Mouse (Mus musculus) CH12.LX (cell line): ENCODE results near the gene Zfp46. TPM values are rescaled to one million over a fixed set of nuclear protein-coding genes. Genes with fewer than 3 reads are reported as not detected.

Source experiments
- DNase-seq: peaks from one replicate; pipeline ENCODE4 v3.0.0-alpha.2; 2013; ENCODE audit errors: extremely low read depth
- H3K27ac ChIP-seq: 2 replicates; pipeline ENCODE4 v1.5.1; 2012; ENCODE audit warnings: low read depth, mild to moderate bottlenecking, control low read depth, moderate library complexity; ENCODE audit not compliant: insufficient read depth
- H3K27me3 ChIP-seq: replicated peaks from 2 replicates; pipeline ENCODE3; 2012; ENCODE audit warnings: inconsistent platforms
- H3K36me3 ChIP-seq, 2 experiments: replicated peaks in 1 of 2; 2 replicates each; pipeline versions ENCODE3 to v1.6.1; 2012; ENCODE audit warnings: inconsistent platforms in 1 of 2, low read length in 1 of 2, mild to moderate bottlenecking in 1 of 2, mixed read lengths in 1 of 2, moderate library complexity in 1 of 2; ENCODE audit not compliant: control insufficient read depth in 1 of 2, insufficient read depth in 1 of 2
- H3K4me1 ChIP-seq, 2 experiments: 2 replicates each; pipeline ENCODE4 v1.6.1; 2012; ENCODE audit warnings: inconsistent platforms in 1 of 2, moderate library complexity in 1 of 2; ENCODE audit not compliant: insufficient read depth in 2 of 2, control insufficient read depth in 1 of 2
- H3K4me2 ChIP-seq: 2 replicates; pipeline ENCODE4 v1.6.1; 2012; ENCODE audit warnings: low read depth, mild to moderate bottlenecking, control low read depth; ENCODE audit not compliant: poor library complexity, insufficient read depth, severe bottlenecking
- H3K4me3 ChIP-seq, 3 experiments: fragments of 150-350 bp in 1 of 3; sonication (generic) in 1 of 3; replicated peaks in 1 of 3; 2 replicates each; pipeline versions ENCODE3 to v1.5.1; 2011 to 2012; ENCODE audit warnings: low read depth in 2 of 3, low read length in 2 of 3, mild to moderate bottlenecking in 2 of 3, moderate library complexity in 2 of 3, control low read depth in 1 of 3, improper control_type of control experiment in 1 of 3, inconsistent platforms in 1 of 3, mixed read lengths in 1 of 3; ENCODE audit not compliant: poor library complexity in 1 of 3
- H3K79me2 ChIP-seq: replicated peaks from 2 replicates; pipeline ENCODE4 v1.6.1; 2012; ENCODE audit warnings: mild to moderate bottlenecking, moderate library complexity; ENCODE audit not compliant: control insufficient read depth, poor library complexity, insufficient read depth, severe bottlenecking; ENCODE audit errors: extremely low read depth
- H3K9ac ChIP-seq: 2 replicates; pipeline ENCODE4 v1.6.1; 2012; ENCODE audit warnings: low read depth, mild to moderate bottlenecking, control low read depth, moderate library complexity; ENCODE audit not compliant: insufficient read depth
- H3K9me3 ChIP-seq: replicated peaks from 2 replicates; pipeline ENCODE3; 2012; ENCODE audit warnings: low read length, inconsistent platforms, mixed read lengths
- BHLHE40 ChIP-seq: IDR thresholded peaks from 2 replicates; pipeline ENCODE4 v1.6.1; 2011; ENCODE audit warnings: mild to moderate bottlenecking, low read depth, low read length, improper control_type of control experiment
- CHD2 ChIP-seq: IDR thresholded peaks from 2 replicates; pipeline ENCODE4 v1.6.1; 2011; ENCODE audit warnings: low read length, improper control_type of control experiment
- ETS1 ChIP-seq: conservative IDR thresholded peaks from 2 replicates; pipeline ENCODE4 v1.6.1; 2012; ENCODE audit warnings: low read depth, mild to moderate bottlenecking, inconsistent platforms, low read length, improper control_type of control experiment, moderate library complexity
- HCFC1 ChIP-seq: IDR thresholded peaks from 2 replicates; pipeline ENCODE4 v1.6.1; 2012; ENCODE audit warnings: low read depth, mild to moderate bottlenecking, inconsistent platforms, low read length, improper control_type of control experiment
- IRF4 ChIP-seq: IDR thresholded peaks from 2 replicates; pipeline ENCODE4 v1.6.1; 2014; ENCODE audit warnings: low read depth, mild to moderate bottlenecking, inconsistent platforms, low read length, improper control_type of control experiment
- MAFK ChIP-seq: IDR thresholded peaks from 2 replicates; pipeline ENCODE4 v1.6.1; 2011; ENCODE audit warnings: low read length, improper control_type of control experiment; ENCODE audit not compliant: insufficient replicate concordance
- MAX ChIP-seq: IDR thresholded peaks from 2 replicates; pipeline ENCODE4 v1.6.1; 2011; ENCODE audit warnings: low read length, improper control_type of control experiment
- MAZ ChIP-seq: IDR thresholded peaks from 2 replicates; pipeline ENCODE4 v1.6.1; 2012; ENCODE audit warnings: low read depth, mild to moderate bottlenecking, inconsistent platforms, low read length, improper control_type of control experiment, moderate library complexity
- MEF2A ChIP-seq: IDR thresholded peaks from 2 replicates; pipeline ENCODE4 v1.6.1; 2014; ENCODE audit warnings: low read depth, mild to moderate bottlenecking, inconsistent platforms, low read length, improper control_type of control experiment, borderline replicate concordance
- NELFE ChIP-seq: IDR thresholded peaks from 2 replicates; pipeline ENCODE4 v1.6.1; 2011; ENCODE audit warnings: low read depth, low read length, improper control_type of control experiment
- NRF1 ChIP-seq: IDR thresholded peaks from 2 replicates; pipeline ENCODE4 v1.6.1; 2014; ENCODE audit warnings: low read depth, mild to moderate bottlenecking, inconsistent platforms, low read length, improper control_type of control experiment, moderate library complexity
- PAX5 ChIP-seq: IDR thresholded peaks from 2 replicates; pipeline ENCODE4 v1.6.1; 2012; ENCODE audit warnings: low read length, inconsistent platforms, mixed read lengths
- POLR2AphosphoS2 ChIP-seq: IDR thresholded peaks from 2 replicates; pipeline ENCODE4 v1.6.1; 2011; ENCODE audit warnings: low read depth, low read length, improper control_type of control experiment
- RCOR1 ChIP-seq: conservative IDR thresholded peaks from 2 replicates; pipeline ENCODE4 v1.6.1; 2012; ENCODE audit warnings: low read depth, mild to moderate bottlenecking, inconsistent platforms, low read length, improper control_type of control experiment
- SMC3 ChIP-seq: IDR thresholded peaks from 2 replicates; pipeline ENCODE4 v1.6.1; 2011; ENCODE audit warnings: low read depth, low read length, improper control_type of control experiment
- TBP ChIP-seq: conservative IDR thresholded peaks from 2 replicates; pipeline ENCODE4 v1.6.1; 2011; ENCODE audit warnings: low read depth, low read length, improper control_type of control experiment
- TCF12 ChIP-seq: IDR thresholded peaks from 2 replicates; pipeline ENCODE4 v1.6.1; 2014; ENCODE audit warnings: low read depth, mild to moderate bottlenecking, inconsistent platforms, low read length, improper control_type of control experiment
- UBTF ChIP-seq: IDR thresholded peaks from 2 replicates; pipeline ENCODE4 v1.6.1; 2012; ENCODE audit warnings: low read depth, mild to moderate bottlenecking, inconsistent platforms, low read length, improper control_type of control experiment, moderate library complexity
- USF1 ChIP-seq: IDR thresholded peaks from 2 replicates; pipeline ENCODE4 v1.6.1; 2014; ENCODE audit warnings: low read depth, mild to moderate bottlenecking, inconsistent platforms, low read length, improper control_type of control experiment
- ZC3H11A ChIP-seq: IDR thresholded peaks from 2 replicates; pipeline ENCODE4 v1.6.1; 2012; ENCODE audit warnings: low read depth, mild to moderate bottlenecking, inconsistent platforms, low read length, improper control_type of control experiment
- ZKSCAN1 ChIP-seq: IDR thresholded peaks from 2 replicates; pipeline ENCODE4 v1.6.1; 2012; ENCODE audit warnings: low read depth, inconsistent platforms, low read length, improper control_type of control experiment, borderline replicate concordance
- ZNF384 ChIP-seq: IDR thresholded peaks from 2 replicates; pipeline ENCODE4 v1.6.1; 2012; ENCODE audit warnings: low read depth, low read length, improper control_type of control experiment, inconsistent platforms
- dilution Hi-C: fragments of 300-500 bp; cut with MboI; formaldehyde crosslinking; loops from 2 replicates; pipeline ENCODE4 v1.14.3; 2020; ENCODE audit warnings: low sequenced_read_pairs; ENCODE audit not compliant: extremely low pct_unique_long_range_greater_than_20kb, extremely low pct_ligation_motif_present
- in situ Hi-C: fragments of 300-500 bp; cut with MboI; formaldehyde crosslinking; loops from 3 replicates; pipeline ENCODE4 v1.14.3; 2019; ENCODE audit warnings: low sequenced_read_pairs, low pct_ligation_motif_present, low pct_unique_long_range_greater_than_20kb, mixed read lengths
- polyA plus RNA-seq: library from polyadenylated mRNA; unstranded; fragments of >175 nt; gene quantifications from 2 replicates; pipeline ENCODE4 v1.2.1, GENCODE M21; 2012; ENCODE audit warnings: low read depth; ENCODE audit not compliant: insufficient read length
- total RNA-seq, 2 experiments: library from RNA; depleted of rRNA; stranded (reverse); fragments of 300-350 nt in 1 of 2; fragments of >200 nt in 1 of 2; gene quantifications; 2 replicates each; pipeline ENCODE4 v1.2.3; 2012 to 2014

Gene Zfp46
- total and polyA plus RNA-seq, 3 experiments = 2.8 to 7.2 (median 4.1) TPM

DNA sequence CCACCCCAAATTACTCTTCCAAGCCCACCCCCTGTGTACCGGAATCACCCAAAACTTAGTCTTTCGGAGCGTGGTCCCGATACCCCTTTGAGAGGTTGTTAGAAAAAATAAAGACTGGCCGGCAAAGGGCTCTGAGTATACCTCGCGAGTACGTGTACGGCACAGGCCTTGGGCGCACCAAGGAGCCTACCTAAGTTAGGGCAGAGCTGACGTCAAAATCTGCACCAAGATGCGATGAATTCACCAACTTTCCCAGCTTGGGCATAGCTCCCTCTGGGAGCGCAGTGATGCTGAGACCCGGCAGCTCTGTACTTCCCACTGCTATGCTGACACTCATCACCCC is 37.1 kb upstream of the Zfp46 start:
- no peak for DNase-seq
- no peaks in the 10 kb centered on the region for H3K79me2 ChIP-seq
- H3K27ac ChIP-seq = no peak overlapping the region
- peaks cover 16% of the 10 kb centered on the region for H3K9me3 ChIP-seq
- H3K36me3 ChIP-seq = no peaks in the 10 kb centered on the region
- TF ChIP-seq PAX5 (no peak), BHLHE40 (no peak), MAZ (no peak)
- H3K4me1 ChIP-seq = peaks cover 0 to 13% of the 10 kb centered on the region in 2 experiments; a peak in 3 of 4 replicates
- H3K4me2 ChIP-seq = no peak overlapping the region
- in situ Hi-C loops (loop anchor here (25.0 kb wide), 1 partner anchor 365 kb away; the partner anchor contains the start of genes Kdm1a, Lactbl1 and Tex46), dilution Hi-C loops (no loop called here)
- H3K9ac ChIP-seq = no peak overlapping the region
- H3K27me3 ChIP-seq = peaks cover 82% of the 10 kb centered on the region
- no peak overlapping the region for H3K4me3 ChIP-seq

DNA sequence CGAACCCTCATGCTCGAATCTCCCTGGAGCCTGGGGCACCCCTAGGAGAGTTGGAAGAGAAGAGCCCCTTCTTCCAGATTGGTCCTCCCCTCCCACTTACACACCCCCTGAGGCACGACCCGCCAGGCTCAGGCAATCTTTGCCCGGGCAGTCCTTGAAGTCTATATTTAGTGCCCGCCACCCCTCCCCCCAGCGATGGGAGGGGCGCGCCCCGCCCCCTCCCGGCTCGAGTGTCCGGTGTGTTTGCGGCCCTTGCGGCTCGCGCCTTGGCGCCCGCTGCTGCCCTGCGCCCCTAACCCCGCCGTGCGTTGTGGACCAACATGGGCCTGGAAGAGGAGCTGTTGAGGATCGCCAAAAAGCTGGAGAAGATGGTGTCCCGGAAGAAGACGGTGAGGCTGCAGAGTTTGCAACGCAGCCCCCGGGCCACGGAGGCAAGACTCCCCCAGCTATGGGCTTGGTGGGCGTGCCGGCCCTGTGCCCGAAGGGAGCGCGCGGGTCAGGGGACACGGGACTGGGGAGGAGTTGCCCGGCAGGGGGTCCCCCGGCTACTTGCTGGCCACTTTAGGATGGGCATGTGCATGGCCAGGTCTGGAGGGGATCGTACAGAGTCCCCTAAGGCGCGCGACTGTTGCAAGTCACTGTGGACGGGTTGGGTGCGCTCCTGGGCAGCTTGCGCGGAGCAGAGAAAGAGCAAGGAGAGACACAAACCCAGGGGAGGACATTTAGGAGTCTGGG is 36.6 kb upstream of the Zfp46 start, which contains the start of gene Tcea3:
Gene Tcea3 (plus strand): TSS at position 1 of the 735 bp plus-strand sequence.
- no peaks in the 10 kb centered on the region for H3K36me3 ChIP-seq
- no peak within 1 kb of the TSS for H3K9ac ChIP-seq
- dilution Hi-C loops (no loop called here), in situ Hi-C loops (loop anchor here (25.0 kb wide), 1 partner anchor 364 kb away; the partner anchor contains the start of genes Kdm1a, Lactbl1 and Tex46)
- no peak within 1 kb of the TSS for H3K4me3 ChIP-seq
- TF ChIP-seq NRF1 = no peak
- no peak for TF ChIP-seq PAX5
- TF ChIP-seq ZC3H11A = no peak
- no peak for TF ChIP-seq USF1
- TF ChIP-seq MAFK = no peak
- TF ChIP-seq HCFC1 = no peak
- TF ChIP-seq POLR2AphosphoS2 = no peak
- no peak for TF ChIP-seq ZNF384
- no peak for TF ChIP-seq ZKSCAN1
- no peak for TF ChIP-seq IRF4
- no peak for TF ChIP-seq UBTF
- TF ChIP-seq CHD2 = no peak
- TF ChIP-seq MEF2A = no peak
- TF ChIP-seq SMC3 = no peak
- TF ChIP-seq TBP = no peak
- no peak for TF ChIP-seq TCF12
- TF ChIP-seq ETS1 = no peak
- no peak for TF ChIP-seq MAX
- no peak for TF ChIP-seq NELFE
- no peak for TF ChIP-seq RCOR1
- H3K27me3 ChIP-seq = peaks cover 81% of the 10 kb centered on the region
- no peak for DNase-seq
- H3K4me2 ChIP-seq = peak within 1 kb of the TSS; percentile 32; the same call in 1 of the 2 replicates
- peaks cover 0 to 13% of the 10 kb centered on the region in 2 experiments; a peak in 3 of 4 replicates for H3K4me1 ChIP-seq
- H3K27ac ChIP-seq = no peak within 1 kb of the TSS
- H3K9me3 ChIP-seq = peaks cover 16% of the 10 kb centered on the region
- no peaks in the 10 kb centered on the region for H3K79me2 ChIP-seq
